Mouse (Mus musculus) embryonic fibroblast, embryonic 13.5 days (primary cell): ENCODE data around the gene Ptpn21.

ENCODE experiments used
- CTCF ChIP-seq: IDR thresholded peaks from 2 replicates; pipeline ENCODE4 v1.5.1; 2011; ENCODE audit warnings: mild to moderate bottlenecking, control low read depth, low read length, moderate library complexity, borderline replicate concordance; ENCODE audit not compliant: insufficient read depth
- POLR2A ChIP-seq: IDR thresholded peaks from 2 replicates; pipeline ENCODE4 v1.6.1; 2011; ENCODE audit warnings: low read depth, mild to moderate bottlenecking, control low read depth, low read length, moderate library complexity

GRCm38 (mm10) chr12:98724224-98724623 is 13.0 kb downstream of the Ptpn21 start:
- TF ChIP-seq POLR2A (no peak), CTCF (no peak)
